Mouse (Mus musculus) liver, adult 2 months (tissue): ENCODE results near the gene Fcor. TPM values are rescaled to one million over a fixed set of nuclear protein-coding genes. Genes with fewer than 3 reads are reported as not detected.

Source experiments
- DNase-seq: peaks from one replicate; pipeline ENCODE4 v3.0.0-alpha.2; 2011; ENCODE audit warnings: low read depth, low spot score; ENCODE audit errors: extremely low read depth
- H3K27ac ChIP-seq: fragments of 200-500 bp; replicated peaks from 2 replicates; pipeline ENCODE4 v1.5.1; 2012; ENCODE audit warnings: low read depth, mild to moderate bottlenecking, control low read depth, inconsistent platforms, low read length; ENCODE audit not compliant: insufficient read depth
- H3K27me3 ChIP-seq: fragments of 200-500 bp; 2 replicates; pipeline ENCODE4 v1.6.1; 2012; ENCODE audit warnings: mild to moderate bottlenecking, moderate library complexity, low read length, inconsistent platforms; ENCODE audit not compliant: control insufficient read depth, insufficient read depth
- H3K36me3 ChIP-seq: fragments of 200-500 bp; 2 replicates; pipeline ENCODE4 v1.6.1; 2012; ENCODE audit warnings: low read length, inconsistent platforms; ENCODE audit not compliant: control insufficient read depth, insufficient read depth
- H3K4me1 ChIP-seq: fragments of 200-500 bp; 2 replicates; pipeline ENCODE4 v1.6.1; 2011; ENCODE audit warnings: low read length; ENCODE audit not compliant: control insufficient read depth, insufficient read depth
- H3K4me3 ChIP-seq: fragments of 200-500 bp; 2 replicates; pipeline ENCODE4 v1.5.1; 2011; ENCODE audit warnings: low read depth, mild to moderate bottlenecking, control low read depth, low read length, moderate library complexity; ENCODE audit not compliant: insufficient read depth
- H3K79me2 ChIP-seq: fragments of 200-500 bp; 2 replicates; pipeline ENCODE4 v1.6.1; 2012; ENCODE audit warnings: inconsistent platforms, mild to moderate bottlenecking, low read length, moderate library complexity; ENCODE audit not compliant: control insufficient read depth, insufficient read depth
- H3K9ac ChIP-seq: fragments of 200-500 bp; 2 replicates; pipeline ENCODE4 v1.6.1; 2012; ENCODE audit warnings: low read depth, mild to moderate bottlenecking, control low read depth, inconsistent platforms, low read length
- CTCF ChIP-seq: fragments of 200-500 bp; IDR thresholded peaks from 2 replicates; pipeline ENCODE4 v1.5.1; 2011; ENCODE audit warnings: low read depth, low read length, control low read depth
- POLR2A ChIP-seq: fragments of 200-500 bp; IDR thresholded peaks from 2 replicates; pipeline ENCODE4 v1.6.1; 2011; ENCODE audit warnings: low read length, control low read depth; ENCODE audit not compliant: insufficient read depth; ENCODE audit errors: extremely low read depth
- WGBS: fragments of 180-500 bp; shearing (Covaris S2); methylation state at CpG from one replicate; pipeline ENCODE4 v1.1.7; 2018; 5-methylcytosine and 5-hydroxymethylcytosine counted together
- polyA plus RNA-seq: library from polyadenylated mRNA; depleted of rRNA; stranded (reverse); fragments of >200 nt; gene quantifications from 2 replicates; pipeline ENCODE4 v1.2.3, GENCODE M21; 2012
- total RNA-seq: library from RNA; depleted of rRNA; stranded (reverse); fragments of >200 nt; gene quantifications from 2 replicates; pipeline ENCODE4 v1.2.3, GENCODE M21; 2014

The Fcor gene
- total and polyA plus RNA-seq, 2 experiments: 1.9 to 5.7 TPM

DNA sequence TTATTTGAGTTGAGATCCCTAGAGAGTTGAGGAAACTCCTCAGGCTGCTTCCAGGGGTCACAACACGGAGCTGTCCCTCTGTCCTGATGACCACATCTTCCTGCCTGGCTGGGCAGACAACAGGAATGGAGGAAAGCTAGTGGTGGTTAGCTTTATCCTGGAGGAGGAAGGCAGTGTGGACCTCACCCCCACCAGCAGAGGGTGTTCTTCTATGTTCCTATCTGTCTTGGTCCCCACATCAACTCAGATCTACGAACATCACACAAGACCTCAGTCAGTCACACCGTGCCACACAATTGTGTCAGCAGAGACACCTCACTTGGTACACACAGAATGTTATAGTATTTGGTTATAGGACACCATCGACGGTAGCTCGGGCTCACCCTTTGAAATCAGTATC lies 15.4 kb upstream of the Fcor start:
- no peak for DNase-seq
- 70% methylated on average over 6 of the region's 6 CpGs for whole genome bisulfite sequencing
- Histone ChIP-seq H3K4me3 (no peak overlapping the region), H3K79me2 (no peaks in the 10 kb centered on the region), H3K36me3 (no peaks in the 10 kb centered on the region), H3K27ac (no peak overlapping the region), H3K9ac (no peak overlapping the region), H3K4me1 (no peaks in the 10 kb centered on the region), H3K27me3 (0 out of 2 replicates have a peak, but pooled peaks cover 3% of the 10 kb centered on the region)
- TF ChIP-seq CTCF (no peak), POLR2A (no peak)

DNA sequence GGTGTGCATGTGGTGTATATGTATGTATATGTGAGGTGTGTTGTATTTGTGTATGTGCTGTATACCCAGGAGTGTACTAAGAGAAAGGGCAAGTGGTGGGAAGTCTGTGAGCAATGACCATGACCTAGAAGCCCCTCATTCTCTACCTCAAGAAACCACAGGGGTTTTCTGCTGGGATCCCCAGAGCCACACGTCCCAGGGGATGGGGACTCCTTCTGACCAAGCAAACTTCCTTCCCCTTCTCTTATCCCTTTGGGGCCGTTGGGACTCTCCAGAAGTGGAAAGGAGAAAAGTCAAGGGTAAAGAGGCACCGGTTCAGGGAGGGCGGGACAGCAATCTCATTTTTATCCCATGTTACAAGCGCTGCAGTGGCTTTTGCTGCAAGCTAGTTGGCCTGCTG lies 13.3 kb upstream of the Fcor start:
- no peak overlapping the region for H3K9ac ChIP-seq
- no peak overlapping the region for H3K4me3 ChIP-seq
- no peaks in the 10 kb centered on the region for H3K4me1 ChIP-seq
- H3K27me3 ChIP-seq: no peaks in the 10 kb centered on the region
- TF ChIP-seq CTCF: no peak
- no peak for TF ChIP-seq POLR2A
- no peak for DNase-seq
- WGBS: 55% methylated on average over 5 of the region's 5 CpGs
- no peak overlapping the region for H3K27ac ChIP-seq
- H3K36me3 ChIP-seq: no peaks in the 10 kb centered on the region
- no peaks in the 10 kb centered on the region for H3K79me2 ChIP-seq

DNA sequence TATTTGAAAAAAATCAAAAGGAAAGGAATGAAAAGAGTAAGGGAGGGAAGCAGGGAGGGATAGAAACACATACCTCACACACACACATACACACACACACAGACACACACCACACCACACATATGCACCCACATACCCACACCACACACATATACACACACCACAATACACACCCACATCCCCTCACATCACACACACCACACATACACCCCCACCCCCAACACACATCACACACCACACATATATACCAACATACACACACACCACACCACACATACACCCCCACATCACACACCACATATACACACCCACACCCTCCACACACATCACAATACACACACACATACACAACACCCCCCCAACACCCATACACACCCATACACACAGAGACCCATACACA lies 12.4 kb upstream of the Fcor start:
- Histone ChIP-seq H3K79me2 (no peaks in the 10 kb centered on the region), H3K9ac (no peak overlapping the region), H3K27ac (no peak overlapping the region), H3K27me3 (no peaks in the 10 kb centered on the region), H3K4me1 (no peaks in the 10 kb centered on the region), H3K36me3 (peaks cover 3% of the 10 kb centered on the region; the same call in 1 of the 2 replicates), H3K4me3 (no peak overlapping the region)
- TF ChIP-seq POLR2A (no peak), CTCF (no peak)
- DNase-seq: no peak

DNA sequence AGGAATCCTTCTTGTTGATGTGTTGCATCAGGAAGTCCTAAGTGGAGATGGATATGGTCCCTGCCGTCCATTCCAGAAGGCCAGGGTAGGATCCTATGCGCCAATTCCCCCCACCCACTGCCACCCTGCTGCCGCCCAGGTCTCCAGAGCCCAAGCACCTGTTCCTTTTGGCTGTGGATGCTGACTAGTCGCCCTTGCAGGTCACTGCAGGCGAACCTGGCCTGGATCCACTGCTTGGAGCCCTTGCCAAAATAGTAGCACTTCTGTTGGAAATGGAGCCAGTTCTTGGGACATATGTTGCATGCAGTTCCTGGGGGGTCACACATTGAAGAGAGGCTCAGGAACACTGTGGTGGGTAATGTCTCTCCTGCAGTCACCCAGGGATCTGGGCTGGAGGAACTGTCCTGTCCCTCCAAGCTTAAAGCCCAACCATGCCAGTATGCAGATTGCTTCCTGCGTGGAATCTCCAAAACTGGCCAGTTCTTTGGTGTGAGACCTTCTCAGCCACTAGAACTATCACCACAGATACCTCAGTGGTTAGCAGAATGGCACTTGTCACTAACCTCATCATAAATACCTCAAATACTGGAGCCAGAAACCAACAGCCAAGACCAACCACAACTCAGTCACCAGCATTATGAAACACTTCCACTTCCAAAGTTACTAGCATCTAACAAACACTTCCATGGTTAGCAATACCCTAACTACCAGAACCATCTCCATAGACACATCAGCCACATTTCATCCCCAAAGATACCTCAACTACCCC lies 11.4 kb upstream of the Fcor start:
- H3K9ac ChIP-seq: no peak overlapping the region
- H3K79me2 ChIP-seq: peaks cover 5% of the 10 kb centered on the region; the same call in 1 of the 2 replicates
- H3K4me3 ChIP-seq: no peak overlapping the region
- TF ChIP-seq CTCF (no peak), POLR2A (no peak)
- DNase-seq: no peak
- WGBS: 62% methylated on average over 6 of the region's 6 CpGs
- H3K27ac ChIP-seq: no peak overlapping the region
- no peaks in the 10 kb centered on the region for H3K27me3 ChIP-seq
- peaks cover 3% of the 10 kb centered on the region; the same call in 1 of the 2 replicates for H3K36me3 ChIP-seq
- H3K4me1 ChIP-seq: no peaks in the 10 kb centered on the region

DNA sequence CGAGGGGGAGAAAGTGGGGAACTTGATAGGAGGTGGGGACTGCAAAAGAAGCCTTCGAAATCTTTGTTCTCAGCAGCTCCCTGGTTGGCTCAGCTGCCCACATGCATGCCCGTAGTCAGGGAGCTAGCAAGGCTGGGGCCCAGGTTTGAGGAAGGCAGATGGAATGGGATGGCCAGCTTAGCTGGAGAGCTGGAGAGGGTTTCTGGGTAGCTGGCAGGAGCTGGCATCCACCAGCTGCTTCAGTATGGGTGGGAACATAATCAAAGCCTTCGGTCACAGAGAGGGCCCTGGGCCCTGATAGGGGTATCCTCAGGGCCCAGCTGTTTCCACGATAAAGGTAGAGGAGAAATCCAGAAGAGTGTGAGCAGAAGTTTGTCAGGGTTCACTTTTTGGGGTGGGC lies 10.3 kb upstream of the Fcor start:
- Histone ChIP-seq H3K36me3 (peaks cover 3% of the 10 kb centered on the region; the same call in 1 of the 2 replicates), H3K4me1 (no peaks in the 10 kb centered on the region), H3K27ac (no peak overlapping the region), H3K27me3 (no peaks in the 10 kb centered on the region), H3K79me2 (peaks cover 5% of the 10 kb centered on the region; the same call in 1 of the 2 replicates), H3K4me3 (no peak overlapping the region), H3K9ac (no peak overlapping the region)
- TF ChIP-seq POLR2A: no peak
- no peak for TF ChIP-seq CTCF
- 93% methylated on average over 5 of the region's 5 CpGs for WGBS
- DNase-seq: no peak

DNA sequence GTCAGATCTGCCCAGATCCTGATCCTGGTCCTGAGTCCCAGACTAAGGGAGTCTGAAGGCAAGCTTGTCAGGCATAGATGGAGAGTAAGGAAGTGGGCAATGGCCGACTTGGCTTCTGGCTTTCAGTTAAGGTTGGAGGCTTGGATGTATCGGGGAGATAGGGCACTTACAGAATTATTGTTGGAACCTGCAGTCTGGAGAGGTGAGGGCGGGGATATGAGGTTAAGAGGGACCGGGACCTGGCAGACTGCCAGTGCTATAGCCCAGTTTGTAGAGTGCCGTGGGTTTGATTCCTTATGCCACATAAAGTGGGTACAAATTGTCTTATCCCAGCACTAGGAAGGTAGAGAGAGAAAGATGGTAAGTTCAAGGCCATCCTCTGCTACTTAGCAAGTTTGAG lies 7.5 kb upstream of the Fcor start:
- peaks cover 5% of the 10 kb centered on the region; the same call in 1 of the 2 replicates for H3K79me2 ChIP-seq
- H3K4me3 ChIP-seq: no peak overlapping the region
- TF ChIP-seq POLR2A: no peak
- no peak for TF ChIP-seq CTCF
- no peaks in the 10 kb centered on the region for H3K4me1 ChIP-seq
- peaks cover 3% of the 10 kb centered on the region; the same call in 1 of the 2 replicates for H3K36me3 ChIP-seq
- H3K27me3 ChIP-seq: no peaks in the 10 kb centered on the region
- no peak for DNase-seq
- H3K27ac ChIP-seq: no peak overlapping the region
- WGBS: 88% methylated on average over 5 of the region's 5 CpGs
- H3K9ac ChIP-seq: no peak overlapping the region
